Mouse (Mus musculus): ENCODE results near the gene Nfia. TPM values are rescaled to one million over a fixed set of nuclear protein-coding genes. Genes with fewer than 3 reads are reported as not detected.

Gene Nfia
- polyA plus RNA-seq, 1 experiment, result 8.1 TPM

DNA sequence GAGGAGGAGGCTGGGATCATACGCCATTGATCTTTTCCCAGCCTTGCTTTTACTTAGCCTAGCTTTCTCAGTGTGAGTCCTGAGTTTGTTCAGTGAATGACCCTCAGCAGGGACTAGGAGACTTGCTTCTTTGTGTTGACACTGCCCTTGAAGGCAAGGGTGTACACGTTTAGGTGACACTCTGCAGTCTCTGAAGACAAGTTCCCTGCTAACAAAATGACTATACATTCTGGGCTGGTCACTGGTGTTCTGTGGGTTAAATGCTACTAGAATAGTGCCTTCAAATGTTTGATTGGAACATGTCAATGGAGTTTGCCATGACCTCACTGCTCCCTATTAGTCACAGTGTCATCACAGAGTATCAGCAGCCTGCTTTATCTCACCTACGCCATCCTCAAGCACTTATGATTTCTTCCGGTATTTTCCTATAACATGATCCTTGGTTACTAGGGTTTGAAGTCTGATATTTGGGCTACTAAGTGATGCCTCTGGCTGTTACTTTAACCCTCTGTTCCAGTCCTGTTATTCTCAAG is 68.6 kb downstream of the Nfia start:
- Histone ChIP-seq H3K4me3 (ENCODE audit: insufficient read depth, low read length) (no peak overlapping the region), H3K4me1 (ENCODE audit: control insufficient read depth, insufficient read depth, low read length) (peaks cover 60% of the 10 kb centered on the region), H3K27ac (ENCODE audit: insufficient read depth, low read depth, low read length) (no peak overlapping the region)
- TF ChIP-seq CTCF (IDR thresholded peaks at IDR 0.05; ENCODE audit: low read depth, low read length) (no peak), POLR2A (IDR thresholded peaks at IDR 0.05; ENCODE audit: borderline replicate concordance, low read depth, low read length) (no peak)

DNA sequence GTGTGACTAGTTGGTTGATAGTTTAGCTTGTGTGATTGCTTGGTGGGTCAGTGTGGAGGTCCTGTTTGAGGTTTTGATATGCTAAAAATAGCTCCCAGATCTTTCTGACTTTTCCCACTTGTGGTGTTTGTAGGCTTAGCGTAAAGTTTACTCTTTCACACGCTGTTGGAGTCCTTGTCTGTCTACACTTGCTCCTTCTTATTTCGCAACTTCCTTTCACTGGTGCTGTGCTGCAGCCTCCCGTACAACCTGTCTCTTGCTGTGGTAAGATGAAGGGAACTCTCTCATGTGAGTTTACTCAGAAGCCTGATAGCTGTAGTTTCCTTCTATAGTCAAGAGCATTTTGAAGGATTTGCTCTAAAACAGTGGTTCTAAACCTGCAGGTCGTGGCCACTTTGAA is 69.2 kb downstream of the Nfia start:
- no peak for TF ChIP-seq POLR2A (IDR thresholded peaks at IDR 0.05; ENCODE audit: borderline replicate concordance, low read depth, low read length)
- no peak for TF ChIP-seq CTCF (IDR thresholded peaks at IDR 0.05; ENCODE audit: low read depth, low read length)
- H3K4me1 ChIP-seq (ENCODE audit: control insufficient read depth, insufficient read depth, low read length), result peaks cover 59% of the 10 kb centered on the region
- no peak overlapping the region for H3K4me3 ChIP-seq (ENCODE audit: insufficient read depth, low read length)
- no peak overlapping the region for H3K27ac ChIP-seq (ENCODE audit: insufficient read depth, low read depth, low read length)

DNA sequence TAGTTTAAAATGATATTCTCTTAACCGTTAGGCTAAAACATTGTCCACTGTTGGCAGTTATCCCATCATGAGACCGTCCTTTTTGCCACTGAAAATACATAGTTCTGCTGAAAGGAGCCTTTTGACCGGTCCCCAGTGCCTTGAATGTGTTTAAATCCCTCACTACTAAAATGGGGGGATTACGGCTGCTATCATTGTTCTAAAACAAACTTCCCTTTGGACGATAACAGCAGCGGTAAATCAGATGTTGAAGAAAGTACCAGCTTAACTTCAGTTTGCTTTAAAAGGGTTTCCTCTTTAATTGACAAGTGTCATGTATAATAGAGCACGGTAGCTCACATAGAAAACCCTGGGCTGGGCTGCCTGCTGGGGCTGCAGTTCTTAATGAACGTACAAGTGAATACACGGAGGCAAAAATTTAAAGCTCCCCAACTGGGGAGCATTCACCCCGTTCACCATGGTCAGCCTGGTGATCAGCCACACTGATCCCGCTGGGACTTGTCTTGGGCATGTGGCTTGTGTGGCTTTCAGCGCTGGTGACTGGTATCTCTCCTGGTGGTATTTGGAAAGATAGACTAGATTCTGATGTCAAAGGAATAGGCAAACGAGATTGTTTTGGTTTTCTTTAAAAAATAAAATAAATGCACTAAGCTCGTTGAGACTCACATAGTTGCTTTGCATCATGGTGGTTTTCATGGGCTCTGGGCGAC is 71.6 kb downstream of the Nfia start:
- Histone ChIP-seq H3K4me1 (ENCODE audit: control insufficient read depth, insufficient read depth, low read length) (peaks cover 45% of the 10 kb centered on the region), H3K4me3 (ENCODE audit: insufficient read depth, low read length) (peak overlapping the region; percentile 46; the same call in 1 of the 2 replicates), H3K27ac (ENCODE audit: insufficient read depth, low read depth, low read length) (no peak overlapping the region)
- TF ChIP-seq CTCF (IDR thresholded peaks at IDR 0.05; ENCODE audit: low read depth, low read length) (no peak), POLR2A (IDR thresholded peaks at IDR 0.05; ENCODE audit: borderline replicate concordance, low read depth, low read length) (no peak)

DNA sequence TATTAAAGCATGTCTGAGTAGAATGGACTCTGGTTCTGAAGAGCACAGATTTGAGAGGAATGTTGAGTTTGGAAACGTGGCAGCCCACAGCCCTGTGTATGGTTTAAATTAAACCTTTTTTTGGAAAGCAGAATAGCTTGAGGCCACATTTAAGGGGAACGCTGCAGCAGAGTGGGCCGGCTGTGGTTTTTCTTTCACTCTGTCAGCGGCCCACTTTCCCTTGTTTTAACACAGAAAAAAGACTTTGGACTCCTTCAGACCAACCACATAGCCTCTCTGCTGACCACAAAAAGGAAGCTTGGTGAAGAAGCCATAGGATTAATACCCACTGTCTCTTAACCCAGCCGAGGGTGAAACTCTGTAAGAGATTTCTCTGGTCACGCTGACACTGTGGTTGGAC is 72.4 kb downstream of the Nfia start:
- Histone ChIP-seq H3K4me3 (ENCODE audit: insufficient read depth, low read length) (peak overlapping the region; percentile 46), H3K27ac (ENCODE audit: insufficient read depth, low read depth, low read length) (peak overlapping the region; percentile 14), H3K4me1 (ENCODE audit: control insufficient read depth, insufficient read depth, low read length) (peaks cover 41% of the 10 kb centered on the region)
- TF ChIP-seq CTCF (IDR thresholded peaks at IDR 0.05; ENCODE audit: low read depth, low read length), result no peak
- no peak for TF ChIP-seq POLR2A (IDR thresholded peaks at IDR 0.05; ENCODE audit: borderline replicate concordance, low read depth, low read length)

DNA sequence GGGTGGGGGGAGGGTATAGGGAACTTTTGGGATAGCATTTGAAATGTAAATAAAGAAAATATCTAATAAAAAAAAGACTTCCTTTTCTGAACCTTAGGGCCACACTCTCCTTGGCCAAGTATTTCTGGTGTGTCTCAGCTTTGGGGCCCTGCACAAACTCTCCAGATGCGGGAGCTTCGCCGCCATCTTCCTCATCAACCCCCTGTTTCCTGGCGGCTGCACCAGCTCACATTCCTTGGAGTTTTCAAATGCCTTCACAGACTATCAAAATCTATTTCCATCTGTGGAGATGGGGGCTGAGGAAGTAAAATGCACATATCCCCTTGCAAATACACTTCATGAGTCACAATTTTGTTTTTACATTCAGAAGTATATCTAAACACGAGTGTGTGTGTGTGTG is 75.1 kb downstream of the Nfia start:
- no peak overlapping the region for H3K27ac ChIP-seq (ENCODE audit: insufficient read depth, low read depth, low read length)
- H3K4me3 ChIP-seq (ENCODE audit: insufficient read depth, low read length), result no peak overlapping the region
- TF ChIP-seq CTCF (IDR thresholded peaks at IDR 0.05; ENCODE audit: low read depth, low read length) (no peak), POLR2A (IDR thresholded peaks at IDR 0.05; ENCODE audit: borderline replicate concordance, low read depth, low read length) (no peak)
- peaks cover 21% of the 10 kb centered on the region for H3K4me1 ChIP-seq (ENCODE audit: control insufficient read depth, insufficient read depth, low read length)

DNA sequence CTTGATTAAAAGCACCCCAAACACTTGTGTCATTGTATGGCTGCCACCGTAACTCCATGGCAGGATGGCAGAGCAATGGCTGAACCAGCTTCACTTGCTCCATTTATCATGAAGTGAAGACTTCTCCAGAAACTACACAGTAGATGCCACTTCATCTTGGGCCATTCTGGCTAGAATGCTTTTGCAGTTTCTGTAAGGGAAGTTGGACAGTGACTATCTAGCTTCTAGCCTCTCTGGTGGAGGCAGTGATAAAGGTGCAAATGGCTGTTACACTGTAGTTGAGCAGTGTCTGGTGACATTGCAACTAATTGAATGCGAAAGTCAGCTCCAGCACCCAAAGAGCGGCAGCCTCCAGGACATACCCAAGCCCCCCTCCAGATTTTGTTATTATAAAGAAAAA is 78.5 kb downstream of the Nfia start:
- TF ChIP-seq CTCF (IDR thresholded peaks at IDR 0.05; ENCODE audit: low read depth, low read length), result no peak
- TF ChIP-seq POLR2A (IDR thresholded peaks at IDR 0.05; ENCODE audit: borderline replicate concordance, low read depth, low read length), result no peak
- H3K27ac ChIP-seq (ENCODE audit: insufficient read depth, low read depth, low read length), result no peak overlapping the region
- peaks cover 5% of the 10 kb centered on the region for H3K4me1 ChIP-seq (ENCODE audit: control insufficient read depth, insufficient read depth, low read length)
- H3K4me3 ChIP-seq (ENCODE audit: insufficient read depth, low read length), result no peak overlapping the region

DNA sequence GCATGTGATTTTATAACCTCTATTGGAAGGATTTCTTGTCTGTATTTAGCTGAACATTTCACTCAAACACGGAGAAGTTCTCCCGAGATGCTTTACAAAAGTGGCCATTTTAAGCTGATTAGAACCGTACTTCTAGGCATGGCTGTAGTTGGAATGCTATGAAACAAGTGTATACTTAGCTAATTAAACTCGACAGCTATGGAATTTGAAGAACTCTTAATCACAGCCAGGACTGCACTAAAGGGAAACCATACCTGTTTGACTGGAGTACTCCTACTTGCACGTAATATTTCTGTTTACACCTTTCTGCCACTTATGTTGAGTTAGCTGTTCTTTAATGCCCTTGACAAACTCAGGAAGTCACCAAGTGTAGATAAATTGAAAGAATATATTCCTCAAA is 79.2 kb downstream of the Nfia start:
- Histone ChIP-seq H3K27ac (ENCODE audit: insufficient read depth, low read depth, low read length) (no peak overlapping the region), H3K4me1 (ENCODE audit: control insufficient read depth, insufficient read depth, low read length) (peaks cover 5% of the 10 kb centered on the region), H3K4me3 (ENCODE audit: insufficient read depth, low read length) (no peak overlapping the region)
- TF ChIP-seq POLR2A (IDR thresholded peaks at IDR 0.05; ENCODE audit: borderline replicate concordance, low read depth, low read length), result no peak
- TF ChIP-seq CTCF (IDR thresholded peaks at IDR 0.05; ENCODE audit: low read depth, low read length), result no peak

DNA sequence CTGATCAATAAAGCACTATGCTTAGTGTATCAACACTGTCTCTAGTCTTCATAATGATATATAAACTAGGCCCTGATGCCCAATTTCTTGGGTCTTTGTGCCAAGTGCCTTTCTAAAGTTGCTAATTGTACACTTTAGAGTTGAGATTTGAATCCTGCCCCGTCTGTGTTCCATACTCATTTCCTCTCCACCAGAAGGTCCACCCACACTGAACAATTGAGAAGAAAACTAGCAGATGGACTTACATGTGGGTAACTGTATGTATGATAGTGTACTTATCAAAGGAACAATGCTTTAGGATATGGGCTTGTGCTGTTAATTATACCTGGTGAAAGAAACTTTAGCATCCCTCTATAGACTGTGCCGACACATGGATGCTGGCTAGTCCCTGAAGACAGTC is 80.1 kb downstream of the Nfia start:
- no peaks in the 10 kb centered on the region for H3K4me1 ChIP-seq (ENCODE audit: control insufficient read depth, insufficient read depth, low read length)
- no peak for TF ChIP-seq POLR2A (IDR thresholded peaks at IDR 0.05; ENCODE audit: borderline replicate concordance, low read depth, low read length)
- TF ChIP-seq CTCF (IDR thresholded peaks at IDR 0.05; ENCODE audit: low read depth, low read length), result no peak

DNA sequence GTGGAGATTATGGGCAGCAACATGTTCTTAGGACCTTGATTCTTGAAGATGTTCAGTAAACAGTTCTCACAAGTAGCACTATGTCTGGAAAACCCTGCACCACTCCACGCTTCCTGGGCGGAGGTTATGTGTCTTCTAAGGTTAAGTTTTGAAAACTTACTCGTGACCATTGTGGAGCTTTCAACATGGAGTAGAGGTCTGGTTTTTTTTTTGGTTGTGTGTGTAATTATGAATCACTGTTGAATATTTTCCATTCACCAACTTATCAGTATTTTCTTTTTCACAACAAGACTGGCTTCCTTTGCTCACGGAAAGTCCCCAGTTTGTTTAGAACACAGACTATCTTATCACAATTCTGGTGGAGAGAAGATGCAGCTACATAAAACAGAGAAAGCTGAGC is 82.2 kb downstream of the Nfia start:
- no peak overlapping the region for H3K27ac ChIP-seq (ENCODE audit: insufficient read depth, low read depth, low read length)
- peaks cover 10% of the 10 kb centered on the region for H3K4me1 ChIP-seq (ENCODE audit: control insufficient read depth, insufficient read depth, low read length)
- TF ChIP-seq POLR2A (IDR thresholded peaks at IDR 0.05; ENCODE audit: borderline replicate concordance, low read depth, low read length), result no peak
- H3K4me3 ChIP-seq (ENCODE audit: insufficient read depth, low read length), result no peak overlapping the region

More for the DNA sequence above, 80.1 kb downstream of the Nfia start:
- H3K27ac ChIP-seq (ENCODE audit: insufficient read depth, low read depth, low read length), result no peak overlapping the region
- H3K4me3 ChIP-seq (ENCODE audit: insufficient read depth, low read length), result no peak overlapping the region

DNA sequence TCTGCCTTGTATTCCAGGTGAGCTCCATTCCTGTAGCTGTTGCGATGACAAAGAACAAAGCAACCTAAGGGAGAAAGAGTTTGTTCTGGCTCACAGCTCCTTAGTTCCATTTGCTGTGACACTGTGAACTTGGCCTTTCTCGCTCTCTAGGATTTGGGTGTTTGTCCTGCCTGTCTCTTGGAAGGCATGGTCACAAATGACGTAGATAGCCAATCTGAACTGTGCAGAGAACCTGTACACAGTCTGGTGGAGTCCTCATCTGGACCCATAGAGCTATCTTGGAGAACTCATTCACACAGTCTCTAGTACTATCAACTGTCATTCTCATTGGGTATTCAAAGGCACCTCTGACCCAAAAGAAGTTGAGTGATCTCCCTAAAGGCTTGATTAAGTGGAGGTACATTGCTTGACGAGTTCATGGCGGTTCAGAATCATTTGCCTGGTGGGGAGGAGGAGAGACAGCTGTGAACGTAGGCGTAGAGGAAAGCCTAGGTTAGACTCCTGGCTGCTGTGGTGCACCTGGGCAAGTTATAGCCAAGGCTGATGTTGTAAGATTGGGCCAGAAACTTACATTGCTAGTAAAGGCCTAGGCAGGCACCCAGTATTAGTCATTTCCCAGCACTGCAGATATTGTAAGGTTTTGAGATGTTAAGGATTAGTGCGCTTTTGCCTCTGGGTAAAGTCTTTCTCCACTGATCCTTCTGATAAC is 83.3 kb downstream of the Nfia start:
- Histone ChIP-seq H3K4me1 (ENCODE audit: control insufficient read depth, insufficient read depth, low read length) (peaks cover 16% of the 10 kb centered on the region), H3K27ac (ENCODE audit: insufficient read depth, low read depth, low read length) (no peak overlapping the region), H3K4me3 (ENCODE audit: insufficient read depth, low read length) (no peak overlapping the region)
- TF ChIP-seq CTCF (IDR thresholded peaks at IDR 0.05; ENCODE audit: low read depth, low read length) (no peak), POLR2A (IDR thresholded peaks at IDR 0.05; ENCODE audit: borderline replicate concordance, low read depth, low read length) (no peak)

All from bone marrow macrophage, adult 2 months (primary cell).